Mouse (Mus musculus): ENCODE data around the gene Tbcd. TPM values are rescaled to one million over a fixed set of nuclear protein-coding genes. Genes with fewer than 3 reads are reported as not detected.
A peak's percentile ranks its signal among the peaks of the same experiment; 100 is the strongest.

Gene Tbcd
- 10 to 100 TPM; 60.4 to 65.8 TPM for total RNA-seq (2021)
- long read RNA-seq, full-length matches to known transcripts, result 2 of 18 reads
- long read RNA-seq, partial matches to known transcripts, result 13 of 18 reads
- long read RNA-seq, other reads (novel, unspliced or antisense), result 3 of 18 reads

- peak; percentile 98 for DNase-seq (ENCODE audit: low spot score in 2 of 2)
Observed at GRCm38 (mm10) chr11:121451753-121452635, at the start of gene Tbcd. Gene Tbcd, plus strand, starts transcription at chr11:121451949.

GRCm38 (mm10) chr11:121407366-121408155 is 44.2 kb upstream of the Tbcd start:
- DNase-seq (ENCODE audit: low spot score in 2 of 2), result no peak

- no peak for DNase-seq (ENCODE audit: low spot score in 2 of 2)
Observed at GRCm38 (mm10) chr11:121414762-121415161, 37.0 kb upstream of the Tbcd start.

GRCm38 (mm10) chr11:121415351-121415750 is 36.4 kb upstream of the Tbcd start:
- no peak for DNase-seq (ENCODE audit: low spot score in 2 of 2)

GRCm38 (mm10) chr11:121417971-121418370 is 33.8 kb upstream of the Tbcd start:
- DNase-seq (ENCODE audit: low spot score in 2 of 2), result no peak

GRCm38 (mm10) chr11:121418932-121419331 is 32.8 kb upstream of the Tbcd start:
- DNase-seq (ENCODE audit: low spot score in 2 of 2), result no peak

- DNase-seq (ENCODE audit: low spot score in 2 of 2), result no peak
Observed at GRCm38 (mm10) chr11:121420379-121420778, 31.4 kb upstream of the Tbcd start.

- DNase-seq (ENCODE audit: low spot score in 2 of 2), result peak; percentile 99
Observed at GRCm38 (mm10) chr11:121420830-121421552, 30.8 kb upstream of the Tbcd start, which contains the start of gene Fn3krp. Gene Fn3krp, plus strand, starts transcription at chr11:121421401.

GRCm38 (mm10) chr11:121421553-121422173 is 30.1 kb upstream of the Tbcd start:
- DNase-seq (ENCODE audit: low spot score in 2 of 2), result no peak

GRCm38 (mm10) chr11:121433397-121433796 is 18.4 kb upstream of the Tbcd start:
- no peak for DNase-seq (ENCODE audit: low spot score in 2 of 2)

GRCm38 (mm10) chr11:121434156-121435155 is 17.3 kb upstream of the Tbcd start, which contains the start of gene Fn3k:
Gene Fn3k, plus strand, starts transcription at chr11:121434913.
- peak; percentile 85 to 90 for DNase-seq (ENCODE audit: low spot score in 2 of 2)

GRCm38 (mm10) chr11:121437236-121437635 is 14.5 kb upstream of the Tbcd start:
- no peak for DNase-seq (ENCODE audit: low spot score in 2 of 2)

GRCm38 (mm10) chr11:121439686-121440292 is 12.0 kb upstream of the Tbcd start:
- no peak for DNase-seq (ENCODE audit: low spot score in 2 of 2)

- no peak for DNase-seq (ENCODE audit: low spot score in 2 of 2)
Observed at GRCm38 (mm10) chr11:121441653-121442052, 10.1 kb upstream of the Tbcd start.

- DNase-seq (ENCODE audit: low spot score in 2 of 2), result no peak
Observed at GRCm38 (mm10) chr11:121442076-121442475, 9.7 kb upstream of the Tbcd start.

GRCm38 (mm10) chr11:121451216-121451726 is 478 bp upstream of the Tbcd start:
- DNase-seq (ENCODE audit: low spot score in 2 of 2), result no peak

- DNase-seq (ENCODE audit: low spot score in 2 of 2), result no peak
Observed at GRCm38 (mm10) chr11:121457874-121458273, 6.1 kb downstream of the Tbcd start.

- no peak for DNase-seq (ENCODE audit: low spot score in 2 of 2)
Observed at GRCm38 (mm10) chr11:121467408-121467807, 15.7 kb downstream of the Tbcd start.

- DNase-seq (ENCODE audit: low spot score in 2 of 2), result no peak
Observed at GRCm38 (mm10) chr11:121474831-121475230, 23.1 kb downstream of the Tbcd start.
